Mouse (Mus musculus) stomach, postnatal 0 days (tissue): ENCODE results near the gene Pptc7. TPM values are rescaled to one million over a fixed set of nuclear protein-coding genes. Genes with fewer than 3 reads are reported as not detected.

Source experiments
- ATAC-seq: fragments of 200-750 bp; cut with Nextera tagmentation; 2 replicates; pipeline ENCODE4 v1.8.0; 2017; ENCODE audit not compliant: low FRiP score, low TSS enrichment
- DNase-seq: peaks from one replicate; pipeline ENCODE4 v3.0.0-alpha.2; 2016; ENCODE audit warnings: low spot score
- H3K27ac ChIP-seq: fragments of 300-500 bp; sonication (generic); replicated peaks from 2 replicates; pipeline ENCODE4 v1.5.1; 2014; ENCODE audit warnings: mild to moderate bottlenecking, control low read depth
- H3K27me3 ChIP-seq: fragments of 300-500 bp; sonication (generic); 2 replicates; pipeline ENCODE4 v1.6.1; 2014; ENCODE audit warnings: low read length; ENCODE audit not compliant: control insufficient read depth, insufficient read depth
- H3K36me3 ChIP-seq: fragments of 300-500 bp; sonication (generic); 2 replicates; pipeline ENCODE4 v1.6.1; 2014; ENCODE audit warnings: low read length, mixed read lengths; ENCODE audit not compliant: control insufficient read depth, insufficient read depth
- H3K4me1 ChIP-seq: fragments of 300-500 bp; sonication (generic); replicated peaks from 2 replicates; pipeline ENCODE4 v1.6.1; 2014; ENCODE audit warnings: antibody characterized with exemption; ENCODE audit not compliant: control insufficient read depth, insufficient read depth
- H3K4me2 ChIP-seq: fragments of 300-500 bp; sonication (generic); replicated peaks from 2 replicates; pipeline ENCODE4 v1.6.1; 2014; ENCODE audit warnings: low read depth, mild to moderate bottlenecking, control low read depth, moderate library complexity
- H3K4me3 ChIP-seq: fragments of 300-500 bp; sonication (generic); 2 replicates; pipeline ENCODE4 v1.5.1; 2014; ENCODE audit warnings: low read depth, low read length, control low read depth
- H3K9ac ChIP-seq: fragments of 300-500 bp; sonication (generic); 2 replicates; pipeline ENCODE4 v1.6.1; 2014; ENCODE audit warnings: mild to moderate bottlenecking, low read length, control low read depth, mixed read lengths
- H3K9me3 ChIP-seq: fragments of 300-500 bp; sonication (generic); 2 replicates; pipeline ENCODE4 v1.6.1; 2016; ENCODE audit warnings: low read length; ENCODE audit not compliant: control insufficient read depth
- CTCF ChIP-seq: IDR thresholded peaks from 2 replicates; pipeline ENCODE4 v1.5.1; 2016; ENCODE audit warnings: antibody characterized with exemption, low read depth, mild to moderate bottlenecking, moderate library complexity
- EP300 ChIP-seq: optimal IDR thresholded peaks from 2 replicates; pipeline ENCODE3; 2016; ENCODE audit warnings: antibody characterized with exemption
- WGBS: fragments of 180-500 bp; shearing (Covaris S2); extraction: QIAGEN DNeasy Blood & Tissue Kit; methylation state at CpG from one replicate; pipeline ENCODE4 v1.1.7; 2014; 5-methylcytosine and 5-hydroxymethylcytosine counted together
- polyA plus RNA-seq: library from polyadenylated mRNA; unstranded; fragments of >200 nt; fragmentation: Nextera tagmentation; extraction: Ambion mirVana; gene quantifications from 2 replicates; pipeline ENCODE4 v1.2.1, GENCODE M21; 2015

Gene Pptc7
- polyA plus RNA-seq, 1 experiment from 2014 or later, result 7.8 TPM

GRCm38 (mm10) chr5:122247934-122248333, 36.2 kb upstream of the Pptc7 start:
- Histone ChIP-seq H3K36me3 (no peaks in the 10 kb centered on the region), H3K27ac (no peak overlapping the region), H3K4me1 (no peaks in the 10 kb centered on the region), H3K9ac (no peak overlapping the region), H3K4me3 (no peak overlapping the region), H3K27me3 (no peaks in the 10 kb centered on the region), H3K4me2 (no peak overlapping the region), H3K9me3 (no peaks in the 10 kb centered on the region)
- no peak for DNase-seq
- WGBS, result 91% methylated on average over 7 of the region's 7 CpGs
- TF ChIP-seq EP300 (no peak), CTCF (no peak)
- ATAC-seq, result no peak

GRCm38 (mm10) chr5:122249281-122249680, 34.9 kb upstream of the Pptc7 start:
- H3K4me2 ChIP-seq, result no peak overlapping the region
- H3K4me1 ChIP-seq, result no peaks in the 10 kb centered on the region
- no peak for DNase-seq
- no peaks in the 10 kb centered on the region for H3K36me3 ChIP-seq
- no peak overlapping the region for H3K9ac ChIP-seq
- WGBS, result 86% methylated on average over 4 of the region's 4 CpGs
- H3K4me3 ChIP-seq, result no peak overlapping the region
- no peaks in the 10 kb centered on the region for H3K9me3 ChIP-seq
- no peaks in the 10 kb centered on the region for H3K27me3 ChIP-seq
- TF ChIP-seq EP300 (no peak), CTCF (no peak)
- no peak overlapping the region for H3K27ac ChIP-seq
- no peak for ATAC-seq

GRCm38 (mm10) chr5:122251895-122252606, 32.1 kb upstream of the Pptc7 start:
- no peaks in the 10 kb centered on the region for H3K27me3 ChIP-seq
- DNase-seq (no peak), ATAC-seq (no peak)
- H3K9me3 ChIP-seq, result no peaks in the 10 kb centered on the region
- no peak overlapping the region for H3K4me3 ChIP-seq
- H3K27ac ChIP-seq, result no peak overlapping the region
- WGBS, result 94% methylated on average over 17 of the region's 17 CpGs
- H3K36me3 ChIP-seq, result peaks cover 9% of the 10 kb centered on the region
- no peaks in the 10 kb centered on the region for H3K4me1 ChIP-seq
- no peak for TF ChIP-seq EP300
- no peak for TF ChIP-seq CTCF
- H3K4me2 ChIP-seq, result no peak overlapping the region
- H3K9ac ChIP-seq, result no peak overlapping the region

- TF ChIP-seq EP300, result no peak
- H3K4me3 ChIP-seq, result no peak overlapping the region
- H3K27ac ChIP-seq, result no peak overlapping the region
- no peak overlapping the region for H3K9ac ChIP-seq
- 77% methylated on average over 6 of the region's 6 CpGs for WGBS
- no peaks in the 10 kb centered on the region for H3K4me1 ChIP-seq
- H3K4me2 ChIP-seq, result no peak overlapping the region
- H3K9me3 ChIP-seq, result no peaks in the 10 kb centered on the region
- H3K36me3 ChIP-seq, result peaks cover 12% of the 10 kb centered on the region
- H3K27me3 ChIP-seq, result no peaks in the 10 kb centered on the region
- DNase-seq, result no peak
- ATAC-seq, result no peak
Measured at GRCm38 (mm10) chr5:122258027-122258741, 26.0 kb upstream of the Pptc7 start.

GRCm38 (mm10) chr5:122262104-122262503, 22.1 kb upstream of the Pptc7 start:
- DNase-seq (no peak), ATAC-seq (no peak)
- H3K9me3 ChIP-seq, result no peaks in the 10 kb centered on the region
- TF ChIP-seq CTCF (peak; percentile 49; the same call in 1 of the 2 replicates), EP300 (no peak)
- 55% methylated on average over 7 of the region's 7 CpGs for WGBS
- no peak overlapping the region for H3K27ac ChIP-seq
- no peak overlapping the region for H3K9ac ChIP-seq
- H3K27me3 ChIP-seq, result no peaks in the 10 kb centered on the region
- H3K4me2 ChIP-seq, result no peak overlapping the region
- 0 out of 2 replicates have a peak, but pooled peaks cover 3% of the 10 kb centered on the region for H3K36me3 ChIP-seq
- H3K4me3 ChIP-seq, result no peak overlapping the region
- no peaks in the 10 kb centered on the region for H3K4me1 ChIP-seq
